Mouse (Mus musculus): ENCODE data around the gene Cript.

DNA sequence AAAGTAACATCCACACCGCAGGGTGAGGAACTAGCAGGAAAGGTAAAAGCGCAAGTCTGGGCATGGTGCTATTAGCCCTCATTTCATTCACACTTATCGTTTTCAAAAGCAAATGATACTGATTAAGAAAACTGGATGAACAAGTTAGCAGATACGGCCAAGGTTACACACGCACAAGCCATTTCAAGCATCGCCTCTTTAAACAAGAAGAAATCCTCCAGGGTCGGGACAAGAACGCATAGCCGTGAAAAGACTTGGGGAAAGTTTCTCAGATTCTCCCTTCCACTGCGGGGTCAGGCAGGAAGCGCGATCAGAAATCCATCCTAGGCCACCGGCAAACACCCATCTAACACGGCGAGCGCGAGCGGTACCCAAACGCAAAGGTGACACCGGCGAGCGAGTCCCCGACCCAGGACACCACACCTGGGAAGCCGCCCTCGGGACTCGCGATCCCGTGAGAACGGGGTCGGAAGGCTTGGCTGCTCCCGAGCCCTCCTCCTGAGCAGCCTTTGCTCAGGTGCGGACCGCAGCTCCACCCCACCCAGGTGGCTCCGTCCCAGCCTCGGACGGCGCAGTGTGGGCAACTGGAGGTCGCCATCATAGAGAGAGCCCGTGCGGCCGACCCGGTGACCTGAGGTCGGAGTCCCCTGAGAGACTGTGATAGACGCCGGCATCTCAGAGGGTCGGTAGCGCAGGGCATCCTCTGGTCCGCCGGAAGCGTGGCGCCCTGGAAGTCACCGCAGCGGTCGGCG is 683 bp upstream of the Cript start:
- TF ChIP-seq CHD2 (IDR thresholded peaks at IDR 0.05; ENCODE audit: low read depth, low read length) (no peak), MAFK (IDR thresholded peaks at IDR 0.05; ENCODE audit: insufficient read depth, low read depth, low read length) (no peak)

Measured in ES-E14 (cell line).